Mouse (Mus musculus) heart, adult 9 months (tissue): ENCODE measurements around the gene Gm10778.
"Not testable (repeated sequence)": the region's sequence is repeated elsewhere in the genome, so short reads cannot be mapped to it uniquely, and the experiment has no call there.

Experiments
- DNase-seq, 2 experiments: peaks; one replicate each; pipeline ENCODE4 v3.0.0; 2022; ENCODE audit warnings: low spot score in 2 of 2

Gm10778 gene

DNA sequence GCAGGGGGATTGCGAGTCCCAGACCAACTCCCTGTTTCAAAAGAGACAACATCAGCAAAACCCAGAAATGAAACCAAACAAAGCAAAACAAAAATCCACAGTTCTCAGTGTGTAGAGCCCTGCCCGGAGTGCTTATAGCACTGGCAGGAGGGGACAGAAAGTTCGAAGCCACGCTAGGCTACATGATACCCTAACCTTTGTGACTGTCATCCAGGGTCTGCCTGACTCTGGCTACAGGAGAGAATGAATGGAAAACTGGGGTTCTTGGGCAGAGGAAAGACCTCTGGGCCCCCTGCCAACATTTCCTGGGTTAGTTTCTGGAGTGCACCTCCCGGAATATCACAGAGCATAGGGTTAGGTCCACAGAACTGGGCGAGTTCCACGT lies 21.0 kb upstream of the Gm10778 start:
- DNase-seq, result no peak

DNA sequence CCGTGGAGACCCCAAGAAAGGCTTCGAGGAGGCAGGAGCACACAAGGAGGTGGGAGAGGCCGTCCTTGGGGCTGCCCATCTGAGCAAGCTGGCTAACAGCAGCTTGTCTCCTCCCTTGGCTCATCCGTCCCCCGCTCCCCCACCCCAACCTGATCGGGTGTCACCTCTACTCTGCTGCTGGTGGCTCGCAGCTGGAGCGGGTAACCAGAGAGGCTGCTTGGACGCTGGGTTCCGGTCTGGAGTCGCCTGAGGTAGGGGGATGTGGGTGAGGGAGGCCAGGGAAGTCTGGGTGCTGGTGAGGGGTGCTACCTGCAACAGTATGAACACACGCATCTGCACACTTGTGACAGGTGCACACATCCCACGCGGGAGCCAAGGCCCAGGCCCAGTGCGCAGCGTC lies 20.5 kb upstream of the Gm10778 start, which contains the start of gene Ankrd24:
Gene Ankrd24, plus strand, starts transcription at position 151 of the 400 bp plus-strand sequence.
- DNase-seq, result no peak

DNA sequence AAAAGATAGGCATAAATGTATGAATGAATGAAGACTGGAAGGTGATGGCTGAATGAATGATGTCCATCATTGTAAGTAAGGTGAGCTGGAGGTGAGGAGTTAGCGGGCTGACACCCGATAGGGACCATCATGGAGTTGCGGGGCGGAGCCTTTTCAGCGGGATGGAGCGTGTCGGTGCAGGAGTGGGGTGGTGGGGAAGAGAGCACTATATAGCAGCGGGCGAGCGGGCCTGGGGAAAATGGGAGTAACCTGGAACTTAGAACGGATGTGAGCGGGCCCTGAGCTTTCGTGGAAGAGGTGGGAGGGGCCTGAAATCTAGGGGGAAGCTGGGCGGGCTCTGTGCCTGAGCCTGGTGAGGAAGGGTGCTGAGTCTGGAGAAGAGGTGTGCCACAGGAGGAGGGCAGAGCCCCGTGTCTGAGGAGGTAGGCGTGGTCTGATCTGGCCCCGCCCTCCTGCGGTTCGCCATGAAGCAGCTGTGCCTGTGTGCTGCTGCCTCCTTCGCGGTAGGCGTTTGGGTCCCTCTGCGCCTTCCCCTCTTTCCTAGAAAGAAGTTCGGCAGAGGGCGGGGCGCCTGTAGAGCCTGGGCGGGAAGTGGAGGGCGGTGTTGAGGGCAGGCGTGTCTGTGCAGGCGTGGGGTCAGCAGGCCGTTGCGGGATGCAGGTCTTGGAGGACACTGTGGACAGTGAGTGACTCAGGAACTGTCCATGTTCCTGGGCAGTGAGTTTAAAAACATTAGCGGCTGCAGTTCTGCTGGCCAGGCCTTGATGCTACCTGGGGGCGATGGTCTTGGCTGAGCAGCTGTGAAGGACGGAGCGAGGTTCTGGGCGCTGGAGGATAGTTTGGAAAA lies 15.4 kb upstream of the Gm10778 start:
- peak; percentile 68 to 73 for DNase-seq

DNA sequence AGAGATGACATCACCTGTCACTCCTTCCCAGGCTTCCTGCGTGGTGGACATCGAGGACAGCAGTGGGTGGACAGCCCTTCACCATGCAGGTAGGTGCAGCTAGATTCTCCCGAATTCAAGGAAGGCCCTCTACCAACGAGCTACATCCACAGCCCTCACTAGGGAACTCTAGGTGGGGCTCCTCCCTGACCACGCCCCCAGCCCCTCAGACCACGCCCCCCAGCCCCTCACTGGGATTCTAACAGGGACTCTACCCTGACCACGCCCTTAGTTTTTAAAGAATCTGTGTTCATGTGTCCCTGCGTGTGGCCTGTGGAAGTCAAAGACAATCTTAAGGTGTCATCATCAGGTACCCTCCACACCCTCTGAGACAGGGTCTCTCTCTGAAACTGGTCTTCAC lies 12.5 kb upstream of the Gm10778 start:
- no peak for DNase-seq

DNA sequence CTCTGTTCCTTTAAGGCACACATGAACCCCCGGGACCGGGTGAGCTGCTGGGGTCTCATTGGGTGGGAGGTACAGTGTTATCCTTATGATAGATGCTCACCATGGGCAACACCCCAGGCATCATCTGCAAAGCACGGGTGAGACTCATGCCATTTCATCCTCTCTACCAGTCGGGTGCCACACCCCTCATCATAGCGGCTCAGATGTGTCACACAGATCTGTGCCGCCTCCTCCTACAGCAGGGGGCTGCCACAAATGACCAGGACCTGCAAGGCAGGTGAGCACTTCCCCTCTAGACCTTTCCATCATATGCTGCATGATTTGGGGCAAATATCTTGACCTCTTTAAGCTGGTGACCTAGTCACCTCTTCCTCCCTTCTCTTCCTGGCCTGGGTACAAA lies 10.8 kb upstream of the Gm10778 start:
- no peak for DNase-seq

- DNase-seq, result not testable (repeated sequence)
Observed at GRCm38 (mm10) chr10:81640825-81641224, 8.0 kb upstream of the Gm10778 start.

- DNase-seq, result no peak
Observed at GRCm38 (mm10) chr10:81641566-81641965, 7.3 kb upstream of the Gm10778 start.

- DNase-seq, result no peak
Observed at GRCm38 (mm10) chr10:81641978-81642647, 6.7 kb upstream of the Gm10778 start.

- DNase-seq, result no peak
Observed at GRCm38 (mm10) chr10:81642648-81643448, 6.0 kb upstream of the Gm10778 start.

GRCm38 (mm10) chr10:81643449-81644055 lies 5.3 kb upstream of the Gm10778 start:
- DNase-seq, result peak; percentile 95 to 96

GRCm38 (mm10) chr10:81644162-81644561 lies 4.7 kb upstream of the Gm10778 start:
- DNase-seq, result no peak

DNA sequence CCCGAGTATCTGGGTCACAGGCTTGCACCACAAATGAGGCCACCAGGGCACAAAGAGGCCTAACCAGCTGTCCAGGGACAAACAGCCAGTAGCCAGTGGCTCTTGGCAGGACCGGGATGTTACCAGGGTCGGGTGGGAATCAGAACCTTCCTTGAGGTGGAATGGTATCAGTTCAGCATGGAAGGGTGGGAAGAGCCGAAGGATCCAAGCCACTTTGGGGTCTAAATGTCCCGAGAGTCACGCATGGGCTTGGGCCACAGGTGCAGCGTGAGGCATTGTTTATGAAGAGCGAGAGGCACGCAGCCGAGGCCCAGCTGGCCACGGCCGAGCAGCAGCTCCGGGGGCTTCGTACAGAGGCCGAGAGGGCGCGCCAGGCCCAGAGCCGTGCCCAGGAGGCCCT lies 4.1 kb upstream of the Gm10778 start:
- DNase-seq, result no peak

DNA sequence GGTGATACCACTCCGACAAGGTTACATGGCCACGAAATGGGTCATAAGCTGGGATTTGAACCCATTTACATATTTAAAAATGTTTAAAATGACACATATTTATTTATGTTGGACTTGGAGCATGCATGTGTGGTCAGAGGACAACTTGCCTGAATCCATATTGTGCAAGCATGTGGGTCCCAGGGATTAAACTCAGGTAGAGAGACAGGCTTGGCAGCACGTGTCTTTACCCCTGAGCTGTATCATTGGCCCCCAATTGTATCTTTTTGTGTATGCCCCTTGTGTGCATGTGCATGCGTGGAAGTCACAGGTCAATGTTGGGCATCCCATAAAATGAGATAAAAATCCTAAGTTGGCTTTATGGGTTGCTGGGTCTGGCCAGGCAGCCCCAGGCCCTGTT lies 3.5 kb upstream of the Gm10778 start:
- no peak for DNase-seq

DNA sequence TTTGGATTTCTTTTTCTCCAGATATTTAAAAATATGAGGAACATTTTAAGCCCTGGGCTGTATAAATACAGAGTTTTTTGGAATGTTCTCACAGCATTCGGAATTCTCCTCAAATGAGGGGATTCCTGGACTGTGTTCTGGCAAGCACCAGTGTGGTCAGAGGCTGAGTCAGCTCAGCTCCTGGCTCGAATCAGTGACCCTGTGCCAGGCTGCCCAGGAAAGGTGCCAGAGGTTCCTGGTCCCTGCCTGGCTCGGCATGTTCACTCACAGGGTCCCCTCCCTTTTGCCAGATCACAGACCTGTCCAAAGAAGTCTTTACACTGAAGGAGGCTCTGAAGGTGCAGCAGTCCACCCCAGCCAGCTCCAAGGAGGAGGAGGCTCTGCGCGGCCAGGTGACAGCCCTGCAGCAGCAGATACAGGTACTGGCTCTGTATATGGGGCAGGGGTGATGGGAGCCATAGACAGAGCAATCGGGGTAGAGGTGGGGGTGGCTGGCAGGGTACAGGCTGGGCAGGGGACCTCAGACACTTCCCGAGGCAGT lies 2.8 kb upstream of the Gm10778 start:
- DNase-seq, result no peak

DNA sequence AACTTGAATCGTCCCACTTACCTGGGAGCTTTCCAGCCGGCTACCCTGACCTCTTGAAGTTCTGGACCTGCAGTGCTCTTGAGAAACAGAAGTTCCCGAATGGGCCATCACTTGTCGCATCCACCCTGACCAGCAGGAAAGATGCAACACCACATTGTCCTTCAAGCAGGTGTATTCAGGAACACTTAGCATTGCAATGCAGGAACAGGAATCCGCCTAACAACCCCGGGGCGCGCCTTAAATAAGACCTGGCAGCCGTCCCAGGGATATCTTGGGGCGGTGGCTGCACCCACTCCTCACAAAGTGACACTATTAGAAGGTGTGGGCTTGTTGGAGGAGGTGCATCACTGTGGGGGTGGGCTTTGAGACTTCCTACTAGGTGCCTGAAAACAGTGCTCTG lies 6.3 kb downstream of the Gm10778 start:
- no peak for DNase-seq

- DNase-seq, result no peak
Observed at GRCm38 (mm10) chr10:81656174-81656573, 7.3 kb downstream of the Gm10778 start.

GRCm38 (mm10) chr10:81687114-81687513 lies 38.3 kb downstream of the Gm10778 start:
- not testable (repeated sequence) for DNase-seq

- not testable (repeated sequence) for DNase-seq
Observed at GRCm38 (mm10) chr10:81704531-81705301, 55.9 kb downstream of the Gm10778 start, which contains the start of gene Zfp433. Gene Zfp433, plus strand, starts transcription at chr10:81704825.
